ENCODE assay signal across 9 mouse cellular contexts in genomic region chr9:120591490-120591889, GRCm38 (mm10). TPM values are rescaled to one million over a fixed set of nuclear protein-coding genes. Genes with fewer than 3 reads are reported as not detected.
DNase-seq lines count a peak whose midpoint lies in the region; ATAC-seq and TF ChIP-seq lines count a peak whose summit lies in the region.
"Had no signal": no experiment of that assay in that cellular context is flagged by ENCODE, and none has a peak within 500 bp of the region (broad histone marks: within the 10 kb centered on the region; RNA-seq: fewer than 3 reads in every experiment).

No protein-coding gene starts in this region.

- TF ChIP-seq CTCF in liver, embryonic 14.5 days (IDR thresholded peaks at IDR 0.05; ENCODE audit: low read depth), result peak; percentile 86

- H3K9ac ChIP-seq in intestine, embryonic 15.5 days, result no peak overlapping the region
- no peak overlapping the region for H3K9ac ChIP-seq in liver, embryonic 14.5 days (replicated peaks)
- H3K9ac ChIP-seq: hindbrain, embryonic 15.5 days had no signal

- no peak overlapping the region for H3K27ac ChIP-seq in intestine, embryonic 15.5 days
- no peak overlapping the region for H3K27ac ChIP-seq in liver, embryonic 14.5 days
- H3K27ac ChIP-seq: hindbrain, embryonic 15.5 days had no signal

- H3K9me3 ChIP-seq in intestine, embryonic 15.5 days, result no peaks in the 10 kb centered on the region
- no peaks in the 10 kb centered on the region for H3K9me3 ChIP-seq in liver, embryonic 14.5 days (ENCODE audit: control insufficient read depth, low read length)
- H3K9me3 ChIP-seq: hindbrain, embryonic 15.5 days had no signal

- H3K4me3 ChIP-seq in intestine, embryonic 15.5 days (replicated peaks), result no peak overlapping the region
- no peak overlapping the region for H3K4me3 ChIP-seq in liver, embryonic 14.5 days (ENCODE audit: insufficient read depth in 1 of 2, low read depth in 2 of 2, low read length in 2 of 2)
- H3K4me3 ChIP-seq: hindbrain, embryonic 15.5 days had no signal

- peak; percentile 41 to 77 for DNase-seq in urinary bladder, adult 18-20 months (ENCODE audit: low spot score in 2 of 2)
- no peak for DNase-seq in urinary bladder, postnatal 10 days (ENCODE audit: low spot score)
- peak; percentile 84 for DNase-seq in adrenal gland, postnatal 10 days
- DNase-seq in liver, embryonic 14.5 days (ENCODE audit: low read depth in 3 of 3, low spot score in 3 of 3), result no peak
- peak; percentile 64 to 80 for DNase-seq in right cerebral cortex, postnatal 10 days (ENCODE audit: low spot score in 2 of 2)
- peak; percentile 52 to 86 for DNase-seq in urinary bladder, postnatal 4 days (ENCODE audit: low spot score in 2 of 2)

- no peaks in the 10 kb centered on the region for H3K27me3 ChIP-seq in intestine, embryonic 15.5 days (replicated peaks)
- no peaks in the 10 kb centered on the region for H3K27me3 ChIP-seq in liver, embryonic 14.5 days (ENCODE audit: control insufficient read depth, insufficient read depth, low read length)
- H3K27me3 ChIP-seq: hindbrain, embryonic 15.5 days had no signal

- no peaks in the 10 kb centered on the region for H3K4me1 ChIP-seq in intestine, embryonic 15.5 days (replicated peaks)
- H3K4me1 ChIP-seq in liver, embryonic 14.5 days (replicated peaks; ENCODE audit: control insufficient read depth in 2 of 2, insufficient read depth in 2 of 2, low read length in 1 of 2), result no peaks in the 10 kb centered on the region

- no peak for TF ChIP-seq EP300 in liver, embryonic 14.5 days (IDR thresholded peaks at IDR 0.05; ENCODE audit: low read depth)

- ATAC-seq in erythroblast, adult 5-6 weeks (replicated peaks; ENCODE audit: low FRiP score, poor library complexity, severe bottlenecking), result peak; percentile 48; the same call in 1 of the 2 replicates
- 0 out of 2 replicates have a peak, but pooled peaks have one; percentile 43 for ATAC-seq in intestine, embryonic 15.5 days
- no peak for ATAC-seq in liver, embryonic 14.5 days (ENCODE audit: insufficient read depth)

- no peaks in the 10 kb centered on the region for H3K36me3 ChIP-seq in intestine, embryonic 15.5 days
- H3K36me3 ChIP-seq in liver, embryonic 14.5 days (replicated peaks; ENCODE audit: control insufficient read depth, insufficient read depth, low read depth), result no peaks in the 10 kb centered on the region
- H3K36me3 ChIP-seq: hindbrain, embryonic 15.5 days had no signal

- 2% methylated on average over 9 of the region's 9 CpGs for WGBS in intestine, embryonic 15.5 days
- WGBS in liver, embryonic 14.5 days (ENCODE audit: insufficient replicate concordance), result 0% methylated on average over 9 of the region's 9 CpGs

- no peak overlapping the region for H3K4me2 ChIP-seq in intestine, embryonic 15.5 days (replicated peaks)
- no peak overlapping the region for H3K4me2 ChIP-seq in liver, embryonic 14.5 days (ENCODE audit: low read depth)
- H3K4me2 ChIP-seq: hindbrain, embryonic 15.5 days had no signal

RNA-seq across cellular contexts. Expression of gene Rpl14, which starts 20.2 kb away (rescaled TPM):
- total RNA-seq in adrenal gland, postnatal 10 days (2021), result 100 to 1,000 TPM; 514 to 533 TPM
- total RNA-seq in erythroblast, adult 5-6 weeks (2015; ENCODE audit: low replicate concordance), result 365 and 373 TPM in 2 replicates
- total RNA-seq in erythroblast, adult 5-6 weeks (2017; ENCODE audit: low replicate concordance), result 312 and 351 TPM in 2 replicates
- polyA plus RNA-seq in intestine, embryonic 15.5 days (2015; fragmentation: Nextera tagmentation; extraction: Ambion mirVana), result 818 and 905 TPM in 2 replicates
- 248 and 556 TPM in 2 replicates for polyA plus RNA-seq in liver, embryonic 14.5 days (2012; rRNA removed)
- polyA plus RNA-seq in liver, embryonic 14.5 days (2014; fragmentation: Nextera tagmentation; extraction: Ambion mirVana), result 571 and 586 TPM in 2 replicates

RNA-seq across cellular contexts. Expression of gene Entpd3, which starts 51.9 kb away (rescaled TPM):
- total RNA-seq in adrenal gland, postnatal 10 days (2021), result 1 to 10 TPM in 1 of 2 experiments, under 1 TPM in 1; 0.87 to 1.1 TPM
- total RNA-seq in erythroblast, adult 5-6 weeks (2015; ENCODE audit: low replicate concordance), result 0.63 TPM in 1 of 2 replicates, not detected in the other
- 0.17 TPM in 1 of 2 replicates, not detected in the other for total RNA-seq in erythroblast, adult 5-6 weeks (2017; ENCODE audit: low replicate concordance)
- 2.2 TPM in 2 replicates for polyA plus RNA-seq in intestine, embryonic 15.5 days (2015; fragmentation: Nextera tagmentation; extraction: Ambion mirVana)
- polyA plus RNA-seq in liver, embryonic 14.5 days (2012; rRNA removed), result 0.01 and 0.02 TPM in 2 replicates
- not detected in 2 replicates for polyA plus RNA-seq in liver, embryonic 14.5 days (2014; fragmentation: Nextera tagmentation; extraction: Ambion mirVana)

Comparison
In these comparisons a context has a peak if more than half of its experiments do, and no peak if none do; other contexts are left out.
1. DNase-seq: peak in urinary bladder, adult 18-20 months (2 of 2), adrenal gland, postnatal 10 days (single experiment), right cerebral cortex, postnatal 10 days (2 of 2) and urinary bladder, postnatal 4 days (2 of 2); none in urinary bladder, postnatal 10 days (single experiment) and liver, embryonic 14.5 days (0 of 3).